Mouse (Mus musculus) liver, embryonic 14.5 days (tissue): ENCODE results near the gene Ccdc87. TPM values are rescaled to one million over a fixed set of nuclear protein-coding genes. Genes with fewer than 3 reads are reported as not detected.

Source experiments
- ATAC-seq: fragments of 200-750 bp; cut with Nextera tagmentation; 2 replicates; pipeline ENCODE4 v1.8.0; 2017; ENCODE audit warnings: moderate number of reproducible peaks, mild to moderate bottlenecking, moderate library complexity; ENCODE audit not compliant: insufficient read depth
- DNase-seq, 3 experiments: peaks; one replicate each; pipeline ENCODE4 v3.0.0-alpha.2; 2012 to 2013; ENCODE audit warnings: low read depth in 3 of 3, low spot score in 3 of 3
- H3K27ac ChIP-seq: fragments of 300-500 bp; sonication (generic); 2 replicates; pipeline ENCODE4 v1.5.1; 2014; ENCODE audit warnings: moderate library complexity, mild to moderate bottlenecking, control low read depth, inconsistent platforms
- H3K27me3 ChIP-seq: fragments of 300-500 bp; sonication (generic); 2 replicates; pipeline ENCODE4 v1.6.1; 2014; ENCODE audit warnings: mild to moderate bottlenecking, low read length, moderate library complexity; ENCODE audit not compliant: control insufficient read depth, insufficient read depth
- H3K36me3 ChIP-seq: fragments of 300-500 bp; sonication (generic); replicated peaks from 2 replicates; pipeline ENCODE4 v1.6.1; 2014; ENCODE audit warnings: low read depth; ENCODE audit not compliant: control insufficient read depth, insufficient read depth
- H3K4me1 ChIP-seq, 2 experiments: fragments of 200-500 bp in 1 of 2; fragments of 300-500 bp in 1 of 2; sonication (generic) in 1 of 2; replicated peaks; 2 replicates each; pipeline ENCODE4 v1.6.1; 2012 to 2014; ENCODE audit warnings: antibody characterized with exemption in 1 of 2, inconsistent platforms in 1 of 2, low read length in 1 of 2; ENCODE audit not compliant: control insufficient read depth in 2 of 2, insufficient read depth in 2 of 2
- H3K4me2 ChIP-seq: fragments of 300-500 bp; sonication (generic); 2 replicates; pipeline ENCODE4 v1.6.1; 2014; ENCODE audit warnings: low read depth, mild to moderate bottlenecking, control low read depth, moderate library complexity
- H3K4me3 ChIP-seq, 2 experiments: fragments of 200-500 bp in 1 of 2; fragments of 300-500 bp in 1 of 2; sonication (generic) in 1 of 2; 2 replicates each; pipeline ENCODE4 v1.5.1; 2012 to 2014; ENCODE audit warnings: low read depth in 2 of 2, low read length in 2 of 2, mild to moderate bottlenecking in 2 of 2, control low read depth in 1 of 2, inconsistent platforms in 1 of 2, moderate library complexity in 1 of 2; ENCODE audit not compliant: insufficient read depth in 1 of 2
- H3K9ac ChIP-seq: fragments of 300-500 bp; sonication (generic); replicated peaks from 2 replicates; pipeline ENCODE4 v1.6.1; 2014; ENCODE audit warnings: mild to moderate bottlenecking, control low read depth, moderate library complexity
- H3K9me3 ChIP-seq: fragments of 300-500 bp; sonication (generic); 2 replicates; pipeline ENCODE4 v1.6.1; 2016; ENCODE audit warnings: low read length, mixed read lengths; ENCODE audit not compliant: control insufficient read depth
- CTCF ChIP-seq: IDR thresholded peaks from 2 replicates; pipeline ENCODE4 v1.5.1; 2016; ENCODE audit warnings: antibody characterized with exemption, low read depth, control low read depth
- EP300 ChIP-seq: IDR thresholded peaks from 2 replicates; pipeline ENCODE4 v1.6.1; 2016; ENCODE audit warnings: antibody characterized with exemption, low read depth
- WGBS: fragments of 180-500 bp; shearing (Covaris S2); extraction: QIAGEN DNeasy Blood & Tissue Kit; methylation state at CpG from one replicate; pipeline ENCODE4 v1.1.7; 2014; ENCODE audit not compliant: insufficient replicate concordance; 5-methylcytosine and 5-hydroxymethylcytosine counted together
- polyA plus RNA-seq, 2 experiments: library from polyadenylated mRNA; depleted of rRNA in 1 of 2; stranded (reverse) in 1 of 2; unstranded in 1 of 2; fragments of >200 nt; fragmentation: Nextera tagmentation in 1 of 2; extraction: Ambion mirVana in 1 of 2; gene quantifications; 2 replicates each; pipeline versions ENCODE4 v1.2.1 to v1.2.3; 2012 to 2014

Gene Ccdc87
- polyA plus RNA-seq, 2 experiments = 0.01 TPM; not detected in 1

GRCm38 (mm10) chr19:4836096-4836495 lies 3.1 kb upstream of the Ccdc87 start:
- no peak overlapping the region for H3K27ac ChIP-seq
- TF ChIP-seq CTCF = no peak
- no peak for DNase-seq
- H3K4me2 ChIP-seq = no peak overlapping the region
- no peak overlapping the region for H3K4me3 ChIP-seq
- no peaks in the 10 kb centered on the region for H3K9me3 ChIP-seq
- 85% methylated on average over 2 of the region's 2 CpGs for WGBS
- no peaks in the 10 kb centered on the region for H3K36me3 ChIP-seq
- H3K4me1 ChIP-seq = peaks cover 13 to 15% of the 10 kb centered on the region in 2 experiments
- ATAC-seq = no peak
- H3K27me3 ChIP-seq = peaks cover 14% of the 10 kb centered on the region
- H3K9ac ChIP-seq = no peak overlapping the region

- Histone ChIP-seq H3K4me1 (peaks cover 13 to 15% of the 10 kb centered on the region in 2 experiments), H3K4me3 (no peak overlapping the region), H3K4me2 (no peak overlapping the region), H3K36me3 (no peaks in the 10 kb centered on the region), H3K9ac (no peak overlapping the region), H3K27me3 (peaks cover 21% of the 10 kb centered on the region), H3K27ac (no peak overlapping the region), H3K9me3 (no peaks in the 10 kb centered on the region)
- ATAC-seq = no peak
- TF ChIP-seq EP300 = no peak
- TF ChIP-seq CTCF = no peak
- no peak for DNase-seq
- 84% methylated on average over 6 of the region's 6 CpGs for WGBS
Observed at GRCm38 (mm10) chr19:4837049-4837448, 2.1 kb upstream of the Ccdc87 start.

GRCm38 (mm10) chr19:4838526-4839140 lies 533 bp upstream of the Ccdc87 start:
- peaks cover 13 to 15% of the 10 kb centered on the region in 2 experiments for H3K4me1 ChIP-seq
- H3K4me2 ChIP-seq = peak overlapping the region; percentile 69
- H3K4me3 ChIP-seq = peak overlapping the region; percentile 72 to 80
- H3K9ac ChIP-seq = peak overlapping the region; percentile 84
- TF ChIP-seq EP300 (no peak), CTCF (no peak)
- peak; percentile 49 for ATAC-seq
- H3K9me3 ChIP-seq = no peaks in the 10 kb centered on the region
- 29% methylated on average over 10 of the region's 10 CpGs for WGBS
- H3K27ac ChIP-seq = peak overlapping the region; percentile 64
- H3K27me3 ChIP-seq = peaks cover 21% of the 10 kb centered on the region
- no peak for DNase-seq
- H3K36me3 ChIP-seq = no peaks in the 10 kb centered on the region

GRCm38 (mm10) chr19:4840848-4841247 lies 1.7 kb downstream of the Ccdc87 start:
- peaks cover 13 to 15% of the 10 kb centered on the region in 2 experiments for H3K4me1 ChIP-seq
- TF ChIP-seq CTCF (no peak), EP300 (no peak)

GRCm38 (mm10) chr19:4842611-4843010 lies 3.4 kb downstream of the Ccdc87 start:
- ATAC-seq (no peak), DNase-seq (no peak)
- TF ChIP-seq EP300 = no peak
- TF ChIP-seq CTCF = no peak

More at GRCm38 (mm10) chr19:4840848-4841247, 1.7 kb downstream of the Ccdc87 start:
- Histone ChIP-seq H3K27ac (no peak overlapping the region), H3K4me3 (no peak overlapping the region), H3K27me3 (peaks cover 21% of the 10 kb centered on the region), H3K4me2 (no peak overlapping the region), H3K9ac (no peak overlapping the region), H3K9me3 (no peaks in the 10 kb centered on the region), H3K36me3 (no peaks in the 10 kb centered on the region)
- no peak for DNase-seq
- 52% methylated on average over 9 of the region's 9 CpGs for WGBS
- no peak for ATAC-seq

More at GRCm38 (mm10) chr19:4842611-4843010, 3.4 kb downstream of the Ccdc87 start:
- H3K4me3 ChIP-seq = no peak overlapping the region
- H3K9ac ChIP-seq = no peak overlapping the region
- WGBS = 39% methylated on average over 2 of the region's 2 CpGs
- H3K4me2 ChIP-seq = no peak overlapping the region
- no peaks in the 10 kb centered on the region for H3K36me3 ChIP-seq
- H3K4me1 ChIP-seq = peaks cover 13 to 15% of the 10 kb centered on the region in 2 experiments
- H3K9me3 ChIP-seq = no peaks in the 10 kb centered on the region
- H3K27me3 ChIP-seq = peaks cover 21% of the 10 kb centered on the region
- no peak overlapping the region for H3K27ac ChIP-seq
